Mouse (Mus musculus) monocyte, adult 5-6 weeks (primary cell): ENCODE measurements around the gene Nup210. TPM values are rescaled to one million over a fixed set of nuclear protein-coding genes. Genes with fewer than 3 reads are reported as not detected.

Experiments used
- ATAC-seq: fragments of 153-309, 156-312 bp; replicated peaks from 2 replicates; pipeline ENCODE4 v1.8.0; 2017; ENCODE audit warnings: mild to moderate bottlenecking; ENCODE audit not compliant: low TSS enrichment, insufficient number of reproducible peaks, severe bottlenecking, poor library complexity, low FRiP score
- total RNA-seq: library from RNA; stranded (forward); fragments of 200-1000, 200-491, 200-594 nt; gene quantifications from 3 replicates; pipeline ENCODE4 v1.2.3, GENCODE M21; 2017

Gene Nup210
- total RNA-seq, 1 experiment from 2014 or later: 77.9 TPM

DNA sequence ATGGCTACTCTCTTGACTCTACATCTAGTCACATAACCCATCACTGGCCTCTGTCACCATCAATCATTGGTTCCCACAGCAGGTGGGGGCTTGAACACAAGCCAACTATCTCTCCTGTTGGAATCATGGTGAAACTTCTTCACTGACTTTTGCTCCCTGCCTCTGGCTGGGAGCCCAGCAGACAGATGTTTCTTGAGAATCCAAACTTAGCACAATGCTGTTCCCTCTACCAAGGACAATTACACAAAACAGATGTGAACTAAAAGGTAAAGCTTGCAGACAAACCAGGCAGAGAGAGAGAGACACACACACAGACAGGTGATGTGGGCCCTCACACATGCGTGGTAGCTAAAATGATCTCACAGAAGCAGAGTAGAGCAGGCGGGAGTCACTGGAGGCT, 58.6 kb downstream of the Nup210 start:
- no peak for ATAC-seq

GRCm38 (mm10) chr6:91056348-91056747, 60.3 kb downstream of the Nup210 start:
- ATAC-seq: no peak

DNA sequence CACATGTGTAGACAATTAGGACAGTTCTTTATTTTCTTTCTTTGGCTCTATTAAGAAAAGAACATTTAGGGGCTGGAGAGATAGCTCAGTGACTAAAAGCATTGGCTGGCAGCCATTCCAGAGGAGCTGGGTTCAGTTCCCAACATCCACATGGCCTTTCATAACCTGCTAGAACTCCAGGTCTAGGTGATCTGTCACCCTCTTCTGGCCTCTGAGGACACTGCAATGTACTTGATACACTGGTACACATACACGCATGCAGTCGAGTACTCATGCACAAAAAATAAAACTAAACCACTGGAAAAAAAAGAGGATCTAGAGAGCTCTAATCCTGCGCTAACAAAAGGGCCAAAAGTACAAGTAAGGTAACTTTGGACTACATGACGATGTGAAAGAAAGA, 64.1 kb downstream of the Nup210 start:
- no peak for ATAC-seq

DNA sequence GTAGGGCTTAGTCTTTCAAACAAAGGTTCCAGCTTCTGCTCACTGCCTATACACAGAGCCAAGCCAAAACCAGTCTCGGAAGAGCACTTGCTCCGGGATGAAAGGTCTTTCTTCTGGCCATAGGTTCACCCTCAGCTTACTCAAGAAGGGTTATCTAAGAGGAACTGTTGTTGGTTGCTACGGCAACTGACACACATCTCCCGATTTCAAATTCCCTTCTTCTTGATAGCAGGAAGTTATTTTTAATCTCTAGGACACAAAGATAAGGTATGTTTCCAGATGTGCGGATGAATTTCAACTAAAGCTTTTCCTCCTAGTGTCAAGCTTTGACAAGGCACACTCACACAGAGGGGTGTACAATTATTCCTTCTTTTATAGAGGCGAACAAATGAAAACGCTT, 68.6 kb downstream of the Nup210 start:
- ATAC-seq: no peak

GRCm38 (mm10) chr6:91047434-91047833, 69.2 kb downstream of the Nup210 start:
- ATAC-seq: no peak

- no peak for ATAC-seq
Measured at GRCm38 (mm10) chr6:91046184-91046583, 70.4 kb downstream of the Nup210 start.

GRCm38 (mm10) chr6:91044628-91045331, 71.8 kb downstream of the Nup210 start:
- no peak for ATAC-seq

GRCm38 (mm10) chr6:91041287-91041686, 75.3 kb downstream of the Nup210 start:
- ATAC-seq: no peak

- ATAC-seq: no peak
Measured at GRCm38 (mm10) chr6:91028256-91028655, 88.4 kb downstream of the Nup210 start.

GRCm38 (mm10) chr6:91020810-91021209, 95.8 kb downstream of the Nup210 start:
- ATAC-seq: no peak

DNA sequence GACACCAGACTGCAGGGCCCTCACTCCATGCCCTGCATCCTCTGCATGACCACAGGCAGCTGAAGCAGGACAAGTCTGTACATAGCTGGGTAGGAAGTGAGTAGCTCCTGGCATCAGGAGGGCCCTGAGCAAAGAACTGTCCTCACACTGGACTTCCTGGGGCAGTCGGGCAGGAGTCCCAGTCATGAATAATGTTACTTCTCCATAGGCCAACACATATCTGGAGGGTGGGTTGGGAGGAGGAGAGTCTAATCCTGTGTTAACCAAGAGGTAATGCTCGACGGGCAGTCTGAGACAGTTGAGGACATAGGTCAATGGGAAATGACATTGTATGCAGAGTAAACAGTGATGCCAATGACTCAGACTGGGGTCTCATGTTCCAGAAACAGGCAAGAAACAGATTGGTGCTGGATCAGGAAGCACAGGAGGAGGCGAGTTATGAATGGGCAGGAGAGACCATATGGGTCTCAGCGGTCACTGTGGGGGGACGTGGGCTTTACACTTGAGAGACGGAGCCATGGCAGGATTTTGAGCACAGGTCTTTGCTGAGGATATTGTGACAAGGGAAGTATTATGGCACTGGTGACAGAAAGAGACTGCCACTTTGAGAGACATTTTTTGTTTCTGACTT, 99.9 kb downstream of the Nup210 start:
- ATAC-seq: no peak

DNA sequence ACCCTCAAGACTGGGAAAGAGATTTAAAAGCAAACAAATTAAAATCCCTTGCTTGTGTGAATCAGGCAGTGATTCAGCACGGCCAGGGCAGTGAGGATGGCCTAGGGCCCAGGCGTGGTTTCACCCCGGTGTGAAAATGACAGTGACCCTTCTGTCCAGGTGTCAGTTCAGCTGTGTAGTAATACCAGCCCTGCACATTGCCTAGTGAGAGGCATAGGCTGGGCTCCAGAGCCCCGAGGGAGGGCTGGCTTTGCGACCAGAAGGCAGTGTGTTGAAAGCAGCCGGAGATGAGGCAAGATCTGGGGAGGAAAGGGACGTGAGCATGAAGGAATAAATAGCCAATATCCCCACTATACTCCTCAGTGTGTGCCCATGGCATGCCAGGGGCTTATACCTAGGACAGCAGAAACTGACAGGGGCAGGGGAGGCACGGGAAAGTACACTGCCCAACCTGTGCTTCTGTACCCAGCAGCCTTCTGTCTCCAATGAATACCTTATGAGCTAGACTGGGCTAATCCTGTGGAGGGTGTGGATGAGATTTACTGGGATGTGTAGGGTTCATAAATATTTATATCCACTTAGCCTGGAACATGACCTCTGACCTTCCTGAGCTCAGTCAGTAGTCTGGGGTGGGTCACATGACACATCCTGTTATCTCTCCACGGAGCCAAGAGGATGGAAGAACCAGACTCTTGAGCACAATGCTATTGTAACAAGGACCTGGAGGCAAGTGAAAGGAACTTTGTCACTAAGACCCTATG, 102.3 kb downstream of the Nup210 start:
- ATAC-seq: no peak

DNA sequence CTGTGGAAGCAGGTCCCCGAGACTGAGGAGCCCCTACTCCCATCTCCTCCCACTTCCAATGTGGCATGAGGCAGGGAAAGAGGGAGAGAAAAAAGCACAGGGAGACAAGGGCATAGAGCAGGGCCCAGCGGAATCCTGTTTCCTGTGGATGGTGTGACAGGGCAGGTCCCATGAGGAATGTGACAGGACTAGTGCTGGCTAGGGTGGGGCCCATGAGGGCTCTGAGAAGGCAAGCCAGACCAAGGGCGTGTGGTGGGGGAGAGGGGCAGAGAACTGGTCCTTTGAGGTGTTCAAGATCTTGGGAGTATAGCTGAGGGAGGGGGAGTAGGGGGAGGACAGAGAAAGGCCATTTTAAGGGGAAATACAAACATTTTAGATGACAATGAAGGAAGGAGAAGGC, 104.2 kb downstream of the Nup210 start:
- ATAC-seq: no peak

DNA sequence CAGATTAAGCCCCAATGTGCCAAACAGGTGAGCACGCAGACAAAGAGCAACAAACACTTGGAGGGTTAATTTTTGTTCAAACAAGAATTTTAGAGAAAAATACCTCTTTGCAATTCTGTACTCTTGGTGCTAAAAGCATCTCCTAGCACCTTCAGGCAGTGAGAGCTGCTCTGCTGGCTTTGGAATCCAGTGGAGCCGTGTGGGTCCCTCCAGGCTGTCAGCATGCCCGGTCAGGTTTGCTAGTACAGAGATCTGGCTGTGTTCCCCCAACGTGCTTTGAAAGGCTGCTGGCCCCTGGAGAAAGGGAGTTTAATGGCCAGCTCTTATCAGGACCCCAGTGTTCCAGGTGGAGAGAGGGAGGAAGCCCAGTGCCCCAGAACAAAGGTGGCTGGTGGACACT, 105.1 kb downstream of the Nup210 start:
- ATAC-seq: no peak

- no peak for ATAC-seq
Measured at GRCm38 (mm10) chr6:91008284-91008830, 108.3 kb downstream of the Nup210 start.

- no peak for ATAC-seq
Measured at GRCm38 (mm10) chr6:91007207-91007606, 109.4 kb downstream of the Nup210 start.

- no peak for ATAC-seq
Measured at GRCm38 (mm10) chr6:91004157-91004556, 112.5 kb downstream of the Nup210 start.

DNA sequence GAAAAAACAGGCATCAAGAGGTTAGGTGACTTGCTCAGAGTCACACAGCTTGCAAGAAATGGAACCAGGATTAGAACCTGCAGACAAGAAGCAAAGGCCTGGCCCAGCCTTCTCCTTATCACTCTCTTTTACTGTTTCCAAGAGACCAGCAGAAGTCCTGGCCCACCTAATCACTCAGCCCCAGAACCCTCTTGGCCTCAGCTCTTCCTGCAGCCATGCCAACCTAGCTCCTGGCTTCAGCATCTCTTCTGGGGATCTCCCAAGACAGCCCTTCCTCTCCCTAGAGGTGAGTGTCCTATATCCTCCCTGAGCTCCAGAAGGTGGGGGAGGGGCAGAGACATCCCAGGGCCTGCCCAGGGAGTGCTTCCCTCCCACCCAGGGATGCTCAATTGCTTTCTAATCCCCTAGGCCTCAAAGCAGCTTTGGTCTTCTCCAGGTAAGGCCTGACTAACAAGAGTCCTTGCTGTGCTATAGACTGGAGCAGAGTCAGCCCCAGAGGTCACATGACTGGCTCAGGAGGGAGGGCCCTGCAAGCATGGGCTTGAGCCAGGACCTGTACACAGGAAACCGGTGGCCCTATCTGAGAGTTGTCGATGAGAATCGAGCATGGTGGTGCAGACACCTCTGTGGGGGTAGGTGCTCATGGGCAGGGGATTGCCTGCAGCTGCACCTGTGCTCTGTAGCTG, 113.2 kb downstream of the Nup210 start:
- no peak for ATAC-seq

DNA sequence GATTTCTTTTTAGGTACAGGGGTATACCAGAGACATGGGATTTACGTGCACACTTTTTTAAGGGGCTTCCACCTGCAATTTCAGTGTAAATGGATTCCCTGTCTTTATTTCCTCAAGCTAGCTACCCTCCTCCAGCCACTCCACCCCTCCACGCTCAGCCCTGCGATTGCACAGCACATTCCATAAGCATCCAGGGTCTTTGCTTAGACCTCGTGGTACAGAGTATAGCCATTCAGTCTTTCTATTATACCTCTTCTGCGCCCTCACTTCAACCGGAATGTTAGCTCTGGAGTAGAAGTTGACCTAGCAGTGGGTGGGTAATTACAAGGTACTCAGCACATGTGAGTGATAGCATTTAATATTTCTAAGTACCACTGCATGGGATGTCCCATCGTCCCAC, 115.1 kb downstream of the Nup210 start:
- ATAC-seq: no peak
